Mouse (Mus musculus): ENCODE data around the gene Gm29609.
"Not testable (repeated sequence)": the region's sequence is repeated elsewhere in the genome, so short reads cannot be mapped to it uniquely, and the experiment has no call there.

Gm29609 gene

DNA sequence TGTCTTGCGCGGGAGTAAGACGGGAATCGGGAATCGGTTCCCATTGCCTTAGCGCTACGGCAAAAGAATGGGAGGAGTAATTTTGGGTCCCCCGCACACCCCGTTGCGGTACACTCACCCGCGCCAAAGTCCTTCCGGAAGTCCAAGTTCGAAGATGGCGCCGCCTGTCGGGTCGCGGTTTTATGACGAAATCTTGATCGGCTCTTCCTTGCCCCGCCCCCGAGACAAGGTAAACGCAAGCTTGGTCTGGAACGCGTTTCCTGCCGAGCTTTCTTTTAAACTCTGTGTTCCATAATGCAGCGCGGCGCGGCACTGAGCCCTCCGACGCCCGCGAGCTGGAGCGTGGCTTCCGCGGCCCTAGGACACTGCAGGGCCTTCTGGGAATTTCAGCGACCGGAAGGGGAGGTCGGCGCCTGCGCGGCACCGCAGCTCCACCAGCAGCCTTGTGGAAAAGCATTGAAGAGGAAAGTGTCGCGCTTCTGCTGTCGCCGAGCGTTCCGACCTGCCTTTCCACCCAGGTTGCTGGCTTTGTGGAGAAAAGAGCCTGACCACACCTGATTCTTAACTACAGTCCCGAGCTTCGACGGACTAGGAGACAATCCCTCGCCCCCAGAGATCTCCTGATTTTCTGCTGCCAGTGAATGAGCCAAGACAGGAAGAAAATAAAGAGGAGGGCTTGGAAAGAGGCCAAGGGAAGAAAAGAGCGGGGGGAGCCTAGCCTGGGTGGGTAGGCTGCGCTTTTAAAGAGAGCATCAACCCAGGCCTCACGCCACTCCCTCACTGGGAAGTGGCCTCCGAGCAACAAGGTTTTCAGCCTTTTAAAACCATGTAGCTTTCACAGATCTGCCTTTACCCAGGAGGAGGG, at the start of gene Gm29609, which contains the start of gene Gtf3c2:
Gene Gm29609, minus strand, starts transcription at position 146 of the 865 bp plus-strand sequence.
Gene Gtf3c2, minus strand, starts transcription at position 379 of the 865 bp plus-strand sequence.
- DNase-seq (ENCODE audit: extremely low read depth, insufficient read length, low spot score): peak; percentile 97

DNA sequence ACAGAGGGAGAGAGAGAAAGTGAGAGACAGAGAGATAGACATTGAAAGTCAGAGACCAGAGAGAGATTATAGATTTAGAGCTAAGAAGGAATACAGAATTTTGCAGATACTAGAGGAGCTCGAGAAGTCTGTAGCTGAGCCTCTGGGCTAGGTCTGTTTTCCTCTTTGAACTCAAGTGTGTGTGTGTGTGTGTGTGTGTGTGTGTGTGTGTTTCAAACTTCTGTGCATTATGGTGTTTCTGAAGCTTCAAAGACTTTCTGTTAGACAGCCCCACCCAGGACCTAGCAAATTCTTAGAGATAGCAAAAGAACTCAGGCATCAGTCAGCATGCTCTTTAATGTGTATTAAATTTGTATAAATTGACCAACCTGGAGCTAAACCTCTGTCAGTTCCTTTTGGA, 46.9 kb upstream of the Gm29609 start:
- no peak for DNase-seq (ENCODE audit: extremely low read depth, insufficient read length, low spot score)

DNA sequence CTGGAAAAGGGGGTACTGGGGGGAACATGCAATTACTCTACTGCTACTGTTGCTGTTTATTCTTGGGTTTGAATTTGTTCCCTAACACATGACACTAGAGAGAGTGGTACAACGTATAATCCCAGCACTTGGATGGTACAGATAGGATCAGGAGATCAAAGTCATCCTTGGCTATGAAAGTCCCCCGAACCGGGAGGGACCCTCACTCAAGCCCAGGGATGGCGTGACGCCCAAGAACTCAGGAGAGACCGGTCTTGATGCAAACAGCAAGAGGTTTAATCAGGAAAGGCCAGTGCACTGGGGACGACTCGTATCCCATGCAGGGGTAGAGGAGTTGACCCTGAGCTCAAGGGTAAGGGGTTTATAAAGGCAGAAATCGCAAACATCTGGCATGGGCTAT, 43.0 kb upstream of the Gm29609 start:
- no peak for DNase-seq (ENCODE audit: extremely low read depth, insufficient read length, low spot score)

DNA sequence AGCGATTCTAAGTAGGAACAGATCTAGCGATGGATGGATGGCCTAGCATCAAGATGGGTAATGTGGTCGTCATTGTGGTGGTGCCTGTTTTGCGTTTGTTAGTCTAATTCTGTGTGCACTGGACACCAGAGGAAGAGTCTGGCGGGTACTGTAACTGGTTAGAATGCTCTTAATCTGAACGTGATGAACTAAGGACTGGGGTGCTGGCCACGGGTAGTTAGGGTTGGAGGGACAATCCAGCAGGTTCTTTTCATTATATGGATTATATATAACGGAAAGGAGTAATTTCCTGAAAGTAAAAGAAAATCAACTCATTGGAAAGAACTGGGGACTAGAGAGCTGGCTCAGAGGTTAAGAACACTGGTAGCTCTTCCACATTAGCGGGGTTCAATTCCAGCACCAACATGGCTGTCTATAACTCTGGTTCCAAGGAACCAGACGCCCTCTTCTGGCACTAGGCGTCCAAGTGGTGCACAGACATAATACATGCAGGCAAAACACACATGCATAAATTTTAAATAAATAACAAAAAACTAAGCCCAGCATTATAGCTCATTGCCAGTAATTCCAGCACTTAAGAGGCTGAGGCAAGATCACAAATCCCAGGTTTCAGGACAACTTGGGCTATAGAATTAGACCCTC, 41.7 kb upstream of the Gm29609 start:
- peak; percentile 24 for DNase-seq (ENCODE audit: extremely low read depth, insufficient read length, low spot score)

DNA sequence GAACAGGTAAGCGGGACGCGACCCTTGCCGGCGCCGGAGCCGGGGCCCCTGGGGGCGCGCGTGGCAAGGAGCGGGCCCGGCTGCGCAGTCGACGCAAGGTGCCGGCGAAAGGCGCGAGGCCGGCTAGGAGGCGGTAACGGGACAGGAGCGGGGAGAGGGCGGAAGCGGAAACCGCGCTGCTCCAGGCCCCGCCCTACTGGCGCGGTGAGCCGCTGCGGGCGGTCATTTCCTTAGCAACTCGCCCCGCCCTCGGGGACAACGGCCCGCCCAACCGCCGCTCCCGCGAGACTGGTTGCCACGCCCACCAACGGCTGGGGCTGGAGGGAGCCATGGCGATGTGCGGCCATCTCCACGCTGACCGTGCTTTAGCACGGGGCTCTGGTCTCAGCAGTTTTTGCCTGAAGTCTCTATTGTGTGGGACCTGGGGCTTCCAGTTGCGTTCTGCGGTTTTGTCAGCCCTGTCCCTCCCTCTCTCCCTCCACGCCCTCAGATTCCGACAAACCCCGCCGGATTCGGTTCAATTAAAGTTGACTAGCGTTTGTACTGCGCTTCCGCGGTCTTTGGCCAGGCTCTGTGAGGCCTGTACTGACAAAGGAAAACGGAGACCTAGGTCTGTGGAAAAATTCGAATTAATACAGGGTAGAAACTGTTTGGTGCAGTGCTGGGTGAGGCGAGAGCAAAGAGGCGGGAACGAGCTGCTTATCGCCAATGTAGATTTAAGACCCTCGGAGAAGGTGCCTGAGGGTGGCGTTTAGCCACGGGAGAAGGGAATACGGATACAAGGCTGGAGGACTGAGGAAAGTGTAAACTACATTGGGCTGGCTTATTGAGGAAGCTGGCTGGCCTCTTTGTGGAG, 41.0 kb upstream of the Gm29609 start, which contains the start of gene Ppm1g:
Gene Ppm1g, minus strand, starts transcription at position 240 of the 856 bp plus-strand sequence.
- DNase-seq (ENCODE audit: extremely low read depth, insufficient read length, low spot score): peak; percentile 96

DNA sequence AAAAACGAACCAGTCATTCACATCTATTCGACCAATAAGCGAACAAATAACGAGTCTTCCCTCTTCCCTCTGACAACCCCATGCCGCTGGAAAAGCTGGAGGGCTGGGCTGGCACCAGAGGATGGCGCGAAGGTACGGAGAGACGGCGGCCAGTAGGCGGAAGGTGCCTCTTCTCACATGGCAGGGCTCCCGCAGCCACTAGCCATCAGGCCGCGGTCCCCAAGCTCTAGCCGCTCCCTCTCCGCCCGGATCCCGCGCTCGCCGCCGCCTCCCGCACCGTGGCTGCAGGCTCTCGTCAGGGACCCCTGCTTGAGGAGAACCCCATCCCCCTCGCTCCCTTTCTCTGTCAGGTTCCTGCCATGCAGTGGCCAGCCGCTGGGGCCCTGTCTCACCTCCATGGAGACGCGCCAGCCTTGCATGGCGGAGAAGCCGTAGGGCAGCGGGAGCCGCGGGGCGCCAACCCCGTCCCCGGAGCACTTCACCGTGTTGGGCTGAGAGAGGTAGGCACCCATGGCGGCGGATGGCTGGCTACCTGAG, 40.3 kb upstream of the Gm29609 start:
- peak; percentile 81 for DNase-seq (ENCODE audit: extremely low read depth, insufficient read length, low spot score)

DNA sequence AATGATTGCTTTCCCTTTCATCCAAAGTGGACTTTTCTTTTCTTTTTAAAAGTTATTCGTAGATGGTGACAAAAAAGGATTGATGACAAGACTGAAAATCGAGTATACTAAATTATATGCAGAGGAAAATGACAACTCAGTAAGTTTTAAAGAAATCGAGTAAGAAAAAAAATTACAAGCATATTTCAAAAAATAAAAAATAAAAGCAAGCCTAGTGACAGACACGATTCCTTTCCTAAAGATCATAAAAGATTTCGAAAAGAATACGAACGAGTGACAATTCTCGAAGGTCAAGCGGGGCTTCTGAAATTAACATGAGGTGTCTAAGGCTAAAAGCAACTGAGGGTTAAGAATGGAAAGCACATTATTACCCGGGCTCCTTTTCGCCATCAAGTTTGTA, 39.8 kb upstream of the Gm29609 start:
- DNase-seq (ENCODE audit: extremely low read depth, insufficient read length, low spot score): no peak

DNA sequence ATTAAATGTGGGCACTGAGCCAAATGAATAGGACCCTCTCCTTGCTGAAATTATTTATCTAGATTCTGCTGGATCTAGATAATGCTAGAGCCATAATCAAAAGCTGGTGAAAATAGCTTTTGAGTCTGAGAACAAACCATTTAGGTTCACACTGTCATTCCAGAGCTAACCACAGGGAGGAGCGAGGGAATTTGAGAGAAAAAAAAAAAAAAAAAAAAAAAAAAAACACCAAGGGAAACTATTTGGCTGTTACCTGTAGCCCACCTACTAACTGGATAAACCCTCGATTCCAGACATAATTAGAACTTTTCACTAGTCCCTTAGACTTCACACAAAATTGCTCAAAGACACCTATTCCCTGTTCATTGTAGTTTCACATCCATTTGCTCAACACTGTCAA, 39.4 kb upstream of the Gm29609 start:
- DNase-seq (ENCODE audit: extremely low read depth, insufficient read length, low spot score): no peak

DNA sequence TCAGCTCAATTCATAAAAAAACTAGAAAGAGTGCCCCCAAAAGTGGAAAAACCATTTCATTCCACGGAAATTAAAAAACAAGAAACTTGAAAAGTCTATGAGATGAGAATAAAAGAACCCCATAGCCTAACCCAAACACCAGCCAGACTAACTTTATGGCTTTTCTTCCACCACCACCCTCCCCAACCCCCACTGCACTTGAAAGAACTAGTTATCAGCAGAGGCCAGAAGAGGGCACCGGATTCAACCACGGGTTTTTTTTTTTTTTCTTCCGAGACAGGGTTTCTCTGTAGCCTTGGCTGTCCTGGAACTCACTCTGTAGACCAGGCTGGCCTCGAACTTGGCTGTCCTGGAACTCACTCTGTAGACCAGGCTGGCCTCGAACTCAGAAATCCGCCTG, 38.6 kb upstream of the Gm29609 start:
- DNase-seq (ENCODE audit: extremely low read depth, insufficient read length, low spot score): no peak

DNA sequence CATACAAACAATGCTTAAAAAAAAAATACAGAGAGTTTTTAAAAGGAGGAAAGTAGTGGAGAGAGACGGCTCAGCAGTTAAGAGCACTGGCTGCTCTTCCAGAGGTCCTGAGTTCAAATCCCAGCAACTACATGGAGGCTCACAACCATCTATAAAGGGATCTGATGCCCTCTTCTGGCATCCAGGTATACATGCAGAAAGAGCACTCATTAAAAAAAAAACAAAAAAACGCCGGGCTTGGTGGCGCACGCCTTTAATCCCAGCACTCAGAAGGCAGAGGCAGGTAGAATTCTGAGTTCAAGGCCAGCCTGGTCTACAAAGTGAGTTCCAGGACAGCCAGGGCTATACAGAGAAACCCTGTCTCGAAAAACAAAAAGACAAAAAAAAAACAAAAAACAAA, 36.8 kb upstream of the Gm29609 start:
- not testable (repeated sequence) for DNase-seq (ENCODE audit: extremely low read depth, insufficient read length, low spot score)

DNA sequence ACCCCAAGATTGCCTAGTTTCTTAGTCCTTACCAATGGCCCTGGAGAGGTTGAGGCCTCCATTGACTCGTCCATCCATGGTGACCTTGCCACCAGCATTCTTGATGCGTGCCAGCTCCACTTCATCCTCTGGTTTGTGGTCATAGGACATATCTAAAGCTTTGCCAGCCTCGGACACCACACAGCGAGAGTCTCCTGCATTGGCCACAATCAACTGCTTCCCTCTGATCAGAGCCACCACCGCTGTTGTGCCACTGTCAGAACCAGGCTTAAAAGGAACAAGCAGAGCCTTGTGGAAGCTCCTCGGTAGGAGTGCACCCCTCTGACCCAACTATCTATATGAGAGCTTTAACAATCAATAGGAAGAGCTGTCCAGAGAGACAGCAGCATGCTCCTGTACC, 24.7 kb upstream of the Gm29609 start:
- no peak for DNase-seq (ENCODE audit: extremely low read depth, insufficient read length, low spot score)

DNA sequence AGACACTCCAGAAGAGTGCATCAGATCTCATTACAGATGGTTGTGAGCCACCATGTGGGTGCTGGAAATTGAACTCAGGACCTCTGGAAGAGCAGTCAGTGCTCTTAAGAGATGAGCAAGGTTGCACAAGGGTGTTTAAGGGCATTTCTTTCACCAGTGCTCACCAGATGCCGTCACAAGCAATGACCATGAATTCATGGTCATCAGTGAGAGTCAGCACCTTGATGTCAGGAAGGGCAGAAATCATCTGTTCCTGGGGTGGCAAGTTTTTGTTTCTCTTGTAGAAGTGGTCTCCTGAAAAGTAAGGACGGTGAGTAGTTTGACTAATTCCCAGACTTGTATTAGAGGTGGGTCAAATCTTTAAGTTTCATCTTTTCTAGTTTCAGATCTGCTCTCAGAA, 24.2 kb upstream of the Gm29609 start:
- no peak for DNase-seq (ENCODE audit: extremely low read depth, insufficient read length, low spot score)

DNA sequence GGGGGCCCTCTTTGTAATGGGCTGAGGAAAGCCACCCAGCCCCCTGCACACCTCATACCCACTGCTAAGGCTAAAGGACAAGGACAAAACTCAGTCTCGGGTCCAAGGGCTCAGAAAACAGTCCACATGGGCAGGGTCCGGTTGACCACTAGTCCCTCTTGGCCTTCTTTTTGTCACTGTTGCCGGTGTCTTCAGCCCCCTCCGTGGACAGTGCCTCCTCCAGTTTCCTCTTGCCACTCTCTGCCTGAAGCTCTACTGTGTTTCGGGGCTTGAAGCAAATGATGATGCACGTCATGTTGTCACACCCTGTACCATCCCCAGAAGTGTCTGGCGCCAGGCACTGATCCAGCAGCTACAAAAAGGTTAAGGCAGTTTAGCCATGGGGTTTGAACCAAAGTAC, 23.2 kb upstream of the Gm29609 start:
- no peak for DNase-seq (ENCODE audit: extremely low read depth, insufficient read length, low spot score)

DNA sequence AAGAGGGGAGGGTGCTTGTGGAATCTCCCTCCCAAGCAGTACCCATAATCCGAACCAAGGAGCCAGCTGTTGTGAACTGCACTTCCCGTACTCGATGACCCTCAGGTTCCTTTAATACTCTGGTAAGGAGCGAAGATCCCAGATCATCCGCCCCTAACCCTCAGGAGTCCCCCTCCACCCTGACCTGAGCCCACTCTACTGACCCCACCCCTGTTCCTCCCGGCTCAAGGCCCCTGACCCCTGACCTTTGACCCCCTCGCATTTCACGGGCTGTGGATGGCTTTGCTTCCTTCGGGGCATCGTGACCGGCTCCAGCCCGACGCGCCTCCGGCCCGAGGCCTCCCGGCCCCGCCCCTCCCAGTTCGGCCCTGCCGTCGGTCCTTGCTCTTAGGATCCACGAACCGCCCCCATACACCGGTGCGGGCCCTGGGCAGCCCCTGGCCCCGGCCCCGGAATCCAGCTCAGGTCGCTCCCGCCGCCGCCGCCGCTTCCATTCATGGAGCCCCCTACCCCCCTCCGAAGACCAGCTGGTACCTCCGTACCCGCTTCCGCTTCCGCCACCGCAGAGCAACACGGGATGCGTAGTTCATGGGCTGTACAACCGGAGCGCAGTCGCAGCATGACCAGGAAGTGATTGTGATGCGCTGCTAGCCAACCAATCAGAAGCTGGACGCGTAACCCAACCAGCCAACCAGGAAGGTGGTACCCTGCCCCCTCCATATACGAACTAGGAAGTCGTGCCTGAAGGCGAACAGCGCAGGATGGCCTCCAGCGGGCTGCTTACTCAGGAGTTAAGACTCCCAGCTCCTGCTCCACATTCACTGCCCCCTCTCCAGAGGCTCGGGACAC, 22.3 kb upstream of the Gm29609 start, which contains the start of gene Zfp513:
Gene Zfp513, minus strand, starts transcription at position 562 of the 849 bp plus-strand sequence.
- peak; percentile 92 for DNase-seq (ENCODE audit: extremely low read depth, insufficient read length, low spot score)

DNA sequence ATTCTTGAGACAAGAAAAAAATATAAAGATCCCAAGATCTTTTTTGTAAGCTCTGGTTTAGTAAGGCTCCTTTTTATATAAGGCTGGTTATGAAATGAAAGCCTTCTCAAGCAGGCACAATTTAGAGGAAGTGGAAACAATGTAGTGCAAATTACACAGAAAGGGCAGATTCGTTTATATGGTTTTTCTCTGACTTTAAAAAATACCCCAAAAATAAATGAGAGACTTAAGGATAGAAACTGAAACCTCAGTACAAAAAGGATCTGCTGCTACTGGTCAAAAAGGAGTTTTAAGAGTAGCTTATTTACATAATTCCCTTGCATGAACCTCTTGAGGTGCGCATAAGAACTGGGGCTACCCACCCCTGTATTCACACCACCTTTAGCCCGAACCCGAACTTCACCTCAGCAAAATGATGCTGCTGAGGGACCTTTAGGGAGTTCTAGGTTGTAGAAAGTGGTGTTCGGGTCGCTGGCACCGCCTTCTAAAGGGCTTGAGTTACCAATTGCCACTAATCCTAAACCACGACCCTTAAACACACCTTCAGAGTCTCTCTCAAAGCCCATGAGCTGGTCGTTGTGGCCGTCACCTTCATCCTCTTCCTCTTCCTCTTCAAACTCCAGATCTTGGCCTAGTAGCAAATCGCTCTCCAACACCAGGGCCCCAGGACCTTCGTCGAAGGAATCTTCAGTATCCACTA, 21.5 kb upstream of the Gm29609 start:
- DNase-seq (ENCODE audit: extremely low read depth, insufficient read length, low spot score): no peak

DNA sequence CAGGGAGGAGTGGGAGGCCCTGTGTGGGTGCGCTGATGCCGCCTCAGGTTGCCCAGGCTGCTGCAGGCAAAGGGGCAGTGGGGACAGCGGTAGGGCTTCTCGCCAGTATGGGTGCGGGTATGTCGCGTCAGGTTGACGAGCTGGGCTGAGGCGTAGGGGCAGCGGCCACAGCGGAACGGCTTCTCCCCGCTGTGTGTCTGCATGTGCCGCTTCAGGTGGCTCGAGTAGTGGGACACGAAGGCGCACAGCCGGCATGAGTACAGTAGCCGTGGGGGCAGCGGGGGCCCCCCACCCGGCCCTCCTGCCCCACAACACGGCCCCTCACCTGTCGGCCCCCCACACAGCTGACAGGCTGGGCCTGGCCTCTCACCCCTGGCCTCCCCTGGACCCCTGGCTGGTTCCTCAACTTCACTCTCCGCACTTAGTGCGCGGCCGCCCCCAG, 20.6 kb upstream of the Gm29609 start:
- no peak for DNase-seq (ENCODE audit: extremely low read depth, insufficient read length, low spot score)

DNA sequence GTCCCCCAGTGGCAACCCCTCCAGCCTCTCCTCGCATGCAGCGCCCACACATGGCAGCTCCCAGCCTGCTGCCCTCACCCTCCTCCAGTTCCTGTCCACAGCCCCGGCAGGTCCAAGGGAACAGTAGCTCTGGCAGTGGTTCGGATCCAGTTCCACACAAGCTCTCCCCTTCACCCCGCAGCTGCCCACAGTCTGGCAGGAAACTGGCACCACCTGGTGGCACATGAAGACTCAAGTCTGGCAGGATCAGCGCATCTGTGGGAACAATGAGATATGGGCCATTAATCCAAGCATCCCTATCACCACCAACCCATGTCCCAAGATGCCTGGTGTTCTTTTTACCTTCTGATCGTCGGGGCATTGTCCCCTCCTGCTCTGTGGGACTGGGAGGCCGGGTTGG, 20.2 kb upstream of the Gm29609 start:
- no peak for DNase-seq (ENCODE audit: extremely low read depth, insufficient read length, low spot score)

DNA sequence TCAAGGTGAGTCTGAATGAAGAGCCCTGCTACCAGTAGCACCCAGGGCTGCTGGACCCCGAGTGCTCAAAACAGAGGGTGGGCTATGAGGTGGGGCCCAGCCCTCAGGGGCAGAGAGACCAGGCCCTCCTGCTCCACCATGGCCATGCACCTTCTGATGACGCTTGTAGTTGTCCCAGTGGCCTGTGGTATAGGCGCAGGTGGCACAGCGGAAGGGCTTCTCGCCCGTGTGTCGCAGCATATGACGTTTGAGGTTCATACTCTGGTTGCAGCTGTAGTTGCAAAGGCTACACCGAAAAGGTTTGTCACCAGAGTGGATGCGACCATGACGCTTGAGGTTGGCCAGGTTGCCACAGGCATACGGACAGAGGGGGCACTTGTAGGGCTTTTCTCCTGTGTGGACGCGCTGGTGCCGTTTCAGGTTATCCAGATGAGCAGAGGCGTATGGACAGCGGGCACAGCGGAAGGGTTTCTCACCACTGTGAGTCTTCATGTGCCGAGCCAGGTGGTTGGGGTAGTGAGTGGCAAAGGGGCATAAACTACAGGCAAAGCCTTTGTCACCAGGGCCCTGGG, 19.7 kb upstream of the Gm29609 start:
- no peak for DNase-seq (ENCODE audit: extremely low read depth, insufficient read length, low spot score)
